Mouse (Mus musculus): ENCODE results near the gene Frmpd4. TPM values are rescaled to one million over a fixed set of nuclear protein-coding genes. Genes with fewer than 3 reads are reported as not detected.
A peak's percentile ranks its signal among the peaks of the same experiment; 100 is the strongest.

Frmpd4 gene
- polyA plus RNA-seq, 1 experiment from 2014 or later, result 2.2 TPM

GRCm38 (mm10) chrX:168191944-168192343 lies 385.1 kb downstream of the Frmpd4 start:
- Histone ChIP-seq H3K27ac (ENCODE audit: low read depth, low read length) (no peak overlapping the region), H3K9ac (ENCODE audit: low read depth, low read length) (no peak overlapping the region), H3K4me3 (ENCODE audit: low read length) (no peak overlapping the region), H3K4me2 (ENCODE audit: low read length) (no peak overlapping the region), H3K27me3 (replicated peaks; ENCODE audit: control insufficient read depth, insufficient read depth, low read length) (no peaks in the 10 kb centered on the region), H3K9me3 (ENCODE audit: control insufficient read depth, low read length) (no peaks in the 10 kb centered on the region), H3K4me1 (ENCODE audit: control insufficient read depth, insufficient read depth, low read depth, low read length) (no peaks in the 10 kb centered on the region), H3K36me3 (ENCODE audit: control insufficient read depth, insufficient read depth, low read length) (no peaks in the 10 kb centered on the region)
- no peak for ATAC-seq
- 38% methylated on average over 1 of the region's 1 CpGs for WGBS

GRCm38 (mm10) chrX:168189563-168189962 lies 387.5 kb downstream of the Frmpd4 start:
- H3K36me3 ChIP-seq (ENCODE audit: control insufficient read depth, insufficient read depth, low read length), result no peaks in the 10 kb centered on the region
- WGBS, result 88% methylated on average over 8 of the region's 8 CpGs
- no peak for ATAC-seq
- no peak overlapping the region for H3K4me2 ChIP-seq (ENCODE audit: low read length)
- no peak overlapping the region for H3K9ac ChIP-seq (ENCODE audit: low read depth, low read length)
- no peak overlapping the region for H3K4me3 ChIP-seq (ENCODE audit: low read length)
- H3K4me1 ChIP-seq (ENCODE audit: control insufficient read depth, insufficient read depth, low read depth, low read length), result no peaks in the 10 kb centered on the region
- H3K27me3 ChIP-seq (replicated peaks; ENCODE audit: control insufficient read depth, insufficient read depth, low read length), result no peaks in the 10 kb centered on the region
- H3K27ac ChIP-seq (ENCODE audit: low read depth, low read length), result no peak overlapping the region
- H3K9me3 ChIP-seq (ENCODE audit: control insufficient read depth, low read length), result no peaks in the 10 kb centered on the region

GRCm38 (mm10) chrX:168163001-168163400 lies 414.0 kb downstream of the Frmpd4 start:
- Histone ChIP-seq H3K27ac (ENCODE audit: low read depth, low read length) (no peak overlapping the region), H3K4me1 (ENCODE audit: control insufficient read depth, insufficient read depth, low read depth, low read length) (no peaks in the 10 kb centered on the region)

GRCm38 (mm10) chrX:168158866-168159265 lies 418.2 kb downstream of the Frmpd4 start:
- H3K9me3 ChIP-seq (ENCODE audit: control insufficient read depth, low read length), result no peaks in the 10 kb centered on the region
- H3K4me3 ChIP-seq (ENCODE audit: low read length), result no peak overlapping the region
- H3K9ac ChIP-seq (ENCODE audit: low read depth, low read length), result no peak overlapping the region
- H3K27me3 ChIP-seq (replicated peaks; ENCODE audit: control insufficient read depth, insufficient read depth, low read length), result no peaks in the 10 kb centered on the region; the same call in 1 of the 2 replicates
- H3K36me3 ChIP-seq (ENCODE audit: control insufficient read depth, insufficient read depth, low read length), result no peaks in the 10 kb centered on the region
- ATAC-seq, result no peak
- no peak overlapping the region for H3K27ac ChIP-seq (ENCODE audit: low read depth, low read length)
- WGBS, result 61% methylated on average over 3 of the region's 3 CpGs
- no peak overlapping the region for H3K4me2 ChIP-seq (ENCODE audit: low read length)
- H3K4me1 ChIP-seq (ENCODE audit: control insufficient read depth, insufficient read depth, low read depth, low read length), result no peaks in the 10 kb centered on the region

More at GRCm38 (mm10) chrX:168163001-168163400, 414.0 kb downstream of the Frmpd4 start:
- no peak overlapping the region for H3K4me3 ChIP-seq (ENCODE audit: low read length)
- H3K27me3 ChIP-seq (replicated peaks; ENCODE audit: control insufficient read depth, insufficient read depth, low read length), result no peaks in the 10 kb centered on the region
- no peaks in the 10 kb centered on the region for H3K9me3 ChIP-seq (ENCODE audit: control insufficient read depth, low read length)
- H3K9ac ChIP-seq (ENCODE audit: low read depth, low read length), result no peak overlapping the region
- ATAC-seq, result no peak
- no peak overlapping the region for H3K4me2 ChIP-seq (ENCODE audit: low read length)
- H3K36me3 ChIP-seq (ENCODE audit: control insufficient read depth, insufficient read depth, low read length), result no peaks in the 10 kb centered on the region

GRCm38 (mm10) chrX:168141051-168141450 lies 436.0 kb downstream of the Frmpd4 start:
- no peaks in the 10 kb centered on the region for H3K36me3 ChIP-seq (ENCODE audit: control insufficient read depth, insufficient read depth, low read length)
- H3K4me2 ChIP-seq (ENCODE audit: low read length), result no peak overlapping the region
- ATAC-seq, result no peak
- no peaks in the 10 kb centered on the region for H3K9me3 ChIP-seq (ENCODE audit: control insufficient read depth, low read length)
- H3K27ac ChIP-seq (ENCODE audit: low read depth, low read length), result no peak overlapping the region
- H3K4me1 ChIP-seq (ENCODE audit: control insufficient read depth, insufficient read depth, low read depth, low read length), result no peaks in the 10 kb centered on the region
- peaks cover 9% of the 10 kb centered on the region for H3K27me3 ChIP-seq (replicated peaks; ENCODE audit: control insufficient read depth, insufficient read depth, low read length)
- no peak overlapping the region for H3K4me3 ChIP-seq (ENCODE audit: low read length)
- H3K9ac ChIP-seq (ENCODE audit: low read depth, low read length), result no peak overlapping the region

GRCm38 (mm10) chrX:168124043-168124442 lies 453.0 kb downstream of the Frmpd4 start:
- 13% methylated on average over 8 of the region's 8 CpGs for WGBS
- Histone ChIP-seq H3K9ac (ENCODE audit: low read depth, low read length) (no peak overlapping the region; the same call in 1 of the 2 replicates), H3K4me3 (ENCODE audit: low read length) (peak overlapping the region; percentile 55), H3K27me3 (replicated peaks; ENCODE audit: control insufficient read depth, insufficient read depth, low read length) (peaks cover 17% of the 10 kb centered on the region), H3K4me2 (ENCODE audit: low read length) (peak overlapping the region; percentile 71), H3K9me3 (ENCODE audit: control insufficient read depth, low read length) (no peaks in the 10 kb centered on the region), H3K4me1 (ENCODE audit: control insufficient read depth, insufficient read depth, low read depth, low read length) (no peaks in the 10 kb centered on the region), H3K27ac (ENCODE audit: low read depth, low read length) (no peak overlapping the region), H3K36me3 (ENCODE audit: control insufficient read depth, insufficient read depth, low read length) (no peaks in the 10 kb centered on the region)
- ATAC-seq, result no peak

- H3K4me2 ChIP-seq (ENCODE audit: low read length), result peak overlapping the region; percentile 71
- H3K9ac ChIP-seq (ENCODE audit: low read depth, low read length), result peak overlapping the region; percentile 66
- H3K27me3 ChIP-seq (replicated peaks; ENCODE audit: control insufficient read depth, insufficient read depth, low read length), result peaks cover 17% of the 10 kb centered on the region
- peak overlapping the region; percentile 34; the same call in 1 of the 2 replicates for H3K27ac ChIP-seq (ENCODE audit: low read depth, low read length)
- H3K36me3 ChIP-seq (ENCODE audit: control insufficient read depth, insufficient read depth, low read length), result no peaks in the 10 kb centered on the region
- peak overlapping the region; percentile 55 for H3K4me3 ChIP-seq (ENCODE audit: low read length)
- no peaks in the 10 kb centered on the region for H3K4me1 ChIP-seq (ENCODE audit: control insufficient read depth, insufficient read depth, low read depth, low read length)
- no peaks in the 10 kb centered on the region for H3K9me3 ChIP-seq (ENCODE audit: control insufficient read depth, low read length)
- peak; percentile 52; the same call in 1 of the 2 replicates for ATAC-seq
- 13% methylated on average over 11 of the region's 11 CpGs for WGBS
These were observed 453.5 kb downstream of the Frmpd4 start for GRCm38 (mm10) chrX:168123589-168123965.

- ATAC-seq, result peak; percentile 92
- Histone ChIP-seq H3K4me2 (ENCODE audit: low read length) (peak overlapping the region; percentile 71), H3K4me3 (ENCODE audit: low read length) (peak overlapping the region; percentile 55), H3K9me3 (ENCODE audit: control insufficient read depth, low read length) (no peaks in the 10 kb centered on the region), H3K36me3 (ENCODE audit: control insufficient read depth, insufficient read depth, low read length) (no peaks in the 10 kb centered on the region), H3K27me3 (replicated peaks; ENCODE audit: control insufficient read depth, insufficient read depth, low read length) (peaks cover 17% of the 10 kb centered on the region), H3K9ac (ENCODE audit: low read depth, low read length) (peak overlapping the region; percentile 66), H3K4me1 (ENCODE audit: control insufficient read depth, insufficient read depth, low read depth, low read length) (no peaks in the 10 kb centered on the region), H3K27ac (ENCODE audit: low read depth, low read length) (peak overlapping the region; percentile 34; the same call in 1 of the 2 replicates)
- WGBS, result 18% methylated on average over 23 of the region's 42 CpGs
These were observed 454.0 kb downstream of the Frmpd4 start for GRCm38 (mm10) chrX:168122806-168123588.

- no peak for ATAC-seq
- Histone ChIP-seq H3K27ac (ENCODE audit: low read depth, low read length) (no peak overlapping the region), H3K9me3 (ENCODE audit: control insufficient read depth, low read length) (no peaks in the 10 kb centered on the region), H3K9ac (ENCODE audit: low read depth, low read length) (no peak overlapping the region), H3K4me3 (ENCODE audit: low read length) (no peak overlapping the region), H3K36me3 (ENCODE audit: control insufficient read depth, insufficient read depth, low read length) (no peaks in the 10 kb centered on the region), H3K27me3 (replicated peaks; ENCODE audit: control insufficient read depth, insufficient read depth, low read length) (no peaks in the 10 kb centered on the region), H3K4me2 (ENCODE audit: low read length) (no peak overlapping the region), H3K4me1 (ENCODE audit: control insufficient read depth, insufficient read depth, low read depth, low read length) (no peaks in the 10 kb centered on the region)
These were observed 535.4 kb downstream of the Frmpd4 start for GRCm38 (mm10) chrX:168041589-168041988.

Measured in hindbrain, embryonic 16.5 days (tissue).